Comparison of ENCODE assay signal across 27 mouse cellular contexts in the genomic region with DNA sequence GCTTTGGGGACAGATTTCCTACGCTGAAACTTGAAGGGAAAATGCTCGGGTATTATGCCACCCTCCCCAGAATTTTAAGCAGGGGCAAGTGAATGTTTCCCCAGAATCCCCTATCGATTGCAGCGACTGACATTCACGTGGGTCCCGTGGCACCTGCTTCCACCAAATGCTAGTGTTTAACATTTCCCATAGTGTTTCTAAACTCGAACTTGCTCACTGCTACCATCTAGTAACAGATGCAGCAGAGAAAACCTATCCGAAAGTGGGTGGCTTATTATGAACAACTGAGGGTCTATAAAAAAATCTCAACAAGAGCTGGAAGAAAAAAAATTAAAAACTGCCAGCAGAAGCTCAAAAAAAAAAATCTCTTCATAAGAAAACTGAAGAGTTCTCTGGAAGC.
DNase-seq lines count a peak whose midpoint lies in the region; TF ChIP-seq lines count a peak whose summit lies in the region.
"Had no signal": no experiment of that assay in that cellular context is flagged by ENCODE, and none has a peak within 500 bp of the region (broad histone marks: within the 10 kb centered on the region; RNA-seq: fewer than 3 reads in every experiment).

No protein-coding gene starts in this region.

- DNase-seq in left cerebral cortex, adult 2 months (ENCODE audit: extremely low spot score in 1 of 2, low spot score in 2 of 2), result no peak
- no peak for DNase-seq in left cerebral cortex, postnatal 36 days (ENCODE audit: low spot score in 2 of 2)
- peak; percentile 79 for DNase-seq in brain, adult 2 months (ENCODE audit: low read depth, low spot score)
- peak; percentile 44 to 73 for DNase-seq in layer of hippocampus, adult 18-20 months (ENCODE audit: low spot score in 2 of 2)
- peak; percentile 28 to 34 for DNase-seq in layer of hippocampus, postnatal 36 days
- DNase-seq in cerebellum, adult 11-12 months, result no peak
- no peak for DNase-seq in kidney, postnatal 36 days
- DNase-seq: adrenal gland, postnatal 14 days; cerebellum, adult 2 months; cerebellum, postnatal 14 days; heart, adult 2 months; heart, postnatal 4 days; kidney, adult 2 months; lung, embryonic 14.5 days; lung, postnatal 14 days; midbrain, embryonic 14.5 days; thymus, adult 2 months; thymus, postnatal 36 days had no signal

- H3K27ac ChIP-seq in left cerebral cortex, adult 2 months, result peak overlapping the region; percentile 51
- H3K27ac ChIP-seq: forebrain, embryonic 12.5 days; heart, adult 2 months; hindbrain, embryonic 15.5 days; intestine, embryonic 15.5 days; kidney, postnatal 0 days; limb, embryonic 12.5 days; liver, embryonic 15.5 days; stomach, postnatal 0 days had no signal

- no peak for TF ChIP-seq CTCF in left cerebral cortex, adult 2 months (IDR thresholded peaks at IDR 0.05)

- intact Hi-C loops in left cerebral cortex, adult 2 months (cut with DNase I), result loop anchor here (1.0 to 5.0 kb wide), 3 partner anchors 28 to 46 kb away; no protein-coding TSS in a partner anchor
- intact Hi-C loops in left cerebral cortex, postnatal 36 days (cut with DNase I), result loop anchor here (5.0 kb wide), 1 partner anchor 39 kb away; no protein-coding TSS in a partner anchor

- H3K4me3 ChIP-seq in left cerebral cortex, adult 2 months, result no peak overlapping the region
- H3K4me3 ChIP-seq: erythroblast, embryonic 14.5 days; forebrain, embryonic 12.5 days; heart, adult 2 months; heart, embryonic 12.5 days; hindbrain, embryonic 15.5 days; intestine, embryonic 15.5 days; limb, embryonic 12.5 days; liver, embryonic 15.5 days had no signal

Comparison
In these comparisons a context has a peak if more than half of its experiments do, and no peak if none do; other contexts are left out.
1. DNase-seq: peak in brain, adult 2 months (single experiment), layer of hippocampus, adult 18-20 months (2 of 2) and layer of hippocampus, postnatal 36 days (2 of 2); none in left cerebral cortex, adult 2 months (0 of 2), left cerebral cortex, postnatal 36 days (0 of 2), cerebellum, adult 11-12 months (single experiment) and kidney, postnatal 36 days (0 of 2).